Mouse (Mus musculus): ENCODE data around the gene Spryd4. TPM values are rescaled to one million over a fixed set of nuclear protein-coding genes. Genes with fewer than 3 reads are reported as not detected.
"Not testable (repeated sequence)": the region's sequence is repeated elsewhere in the genome, so short reads cannot be mapped to it uniquely, and the experiment has no call there.

The Spryd4 gene
- polyA plus RNA-seq, 1 experiment from 2014 or later = 24.1 TPM

- Histone ChIP-seq H3K9me3 (no peaks in the 10 kb centered on the region), H3K4me2 (replicated peaks) (no peak within 1 kb of the TSS; the same call in 1 of the 2 replicates), H3K4me1 (peaks cover 13% of the 10 kb centered on the region), H3K4me3 (no peak within 1 kb of the TSS), H3K27ac (replicated peaks) (no peak within 1 kb of the TSS), H3K27me3 (no peaks in the 10 kb centered on the region), H3K9ac (replicated peaks) (no peak within 1 kb of the TSS), H3K36me3 (no peaks in the 10 kb centered on the region)
- ATAC-seq (ENCODE audit: low FRiP score, low read depth) = no peak
- WGBS = 3% methylated on average over 6 of the region's 6 CpGs
These were observed 31.6 kb downstream of the Spryd4 start, which contains the start of gene Rbms2 for GRCm38 (mm10) chr10:128179989-128180388. TSS of gene Rbms2 (minus strand) at chr10:128180297.

GRCm38 (mm10) chr10:128177316-128177715 lies 34.3 kb downstream of the Spryd4 start:
- H3K4me3 ChIP-seq = no peak overlapping the region
- no peak overlapping the region for H3K4me2 ChIP-seq (replicated peaks)
- no peak for ATAC-seq (ENCODE audit: low FRiP score, low read depth)
- peaks cover 22% of the 10 kb centered on the region for H3K4me1 ChIP-seq
- 87% methylated on average over 4 of the region's 4 CpGs for WGBS
- no peak overlapping the region for H3K27ac ChIP-seq (replicated peaks)
- H3K9me3 ChIP-seq = no peaks in the 10 kb centered on the region
- H3K9ac ChIP-seq (replicated peaks) = no peak overlapping the region
- no peaks in the 10 kb centered on the region for H3K27me3 ChIP-seq
- H3K36me3 ChIP-seq = no peaks in the 10 kb centered on the region

DNA sequence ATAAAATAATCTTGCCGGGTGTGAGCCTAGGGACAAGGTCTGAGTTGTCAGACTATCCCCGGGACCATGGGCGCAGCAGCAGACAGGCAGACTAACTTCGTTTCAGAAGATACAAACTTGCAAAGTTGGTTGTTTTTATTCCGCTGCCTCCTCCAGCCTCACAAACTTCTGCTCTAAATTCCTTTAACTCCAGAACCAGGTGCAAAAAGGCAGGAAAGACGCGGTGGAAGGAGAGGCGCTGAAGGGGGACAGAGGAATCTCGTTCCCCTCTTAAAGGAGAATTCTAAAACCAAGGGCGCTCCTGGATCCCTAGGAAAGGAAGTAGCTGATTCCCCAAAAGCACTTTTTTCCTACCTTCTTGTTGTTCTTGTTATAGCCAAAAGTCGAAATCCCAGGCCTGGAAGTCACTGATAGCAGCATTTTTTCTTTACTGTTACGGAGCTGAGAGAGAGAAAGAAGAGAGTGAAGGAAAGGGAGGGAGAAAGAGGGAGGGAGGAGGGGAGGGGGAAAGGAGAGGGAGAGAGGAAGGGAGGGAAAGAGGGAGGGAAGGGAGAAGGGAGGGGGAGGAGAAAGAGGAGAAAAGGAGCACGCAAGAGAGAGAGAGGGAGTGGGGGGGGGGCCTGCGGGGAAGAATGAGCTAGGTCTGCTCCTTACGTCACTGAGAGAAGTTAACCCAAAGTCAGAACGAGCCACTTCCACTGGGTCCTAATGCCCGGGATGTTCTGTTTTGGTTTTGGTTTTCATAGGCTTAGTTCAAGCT lies 35.4 kb downstream of the Spryd4 start:
- WGBS = under 1% methylated on average over 17 of the region's 17 CpGs
- Histone ChIP-seq H3K9me3 (no peaks in the 10 kb centered on the region), H3K4me3 (peak overlapping the region; percentile 48), H3K27me3 (no peaks in the 10 kb centered on the region), H3K9ac (replicated peaks) (peak overlapping the region; percentile 65), H3K36me3 (no peaks in the 10 kb centered on the region), H3K4me1 (peaks cover 22% of the 10 kb centered on the region), H3K27ac (replicated peaks) (peak overlapping the region; percentile 16), H3K4me2 (replicated peaks) (peak overlapping the region; percentile 61)
- ATAC-seq (ENCODE audit: low FRiP score, low read depth) = peak; percentile 85; the same call in 1 of the 2 replicates

DNA sequence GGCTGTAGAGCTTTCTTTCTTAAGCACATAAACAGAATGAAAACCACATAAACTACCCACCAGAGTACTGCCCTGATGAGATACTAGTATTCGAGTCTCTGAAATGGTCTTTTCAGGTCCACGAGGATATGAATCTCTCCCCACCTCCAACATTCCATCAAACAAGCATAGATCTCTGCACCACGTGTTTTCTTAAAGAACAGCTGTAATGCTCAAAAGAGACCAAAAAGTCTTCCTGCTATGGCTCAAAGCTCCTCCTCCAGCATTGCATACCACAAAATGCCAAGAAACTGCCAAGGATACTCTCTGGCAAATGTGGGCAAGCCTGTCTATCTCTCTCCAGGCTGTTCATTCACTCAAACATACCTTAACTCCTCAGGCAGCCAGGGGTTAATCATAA lies 36.3 kb downstream of the Spryd4 start:
- Histone ChIP-seq H3K9me3 (no peaks in the 10 kb centered on the region), H3K4me1 (peaks cover 22% of the 10 kb centered on the region), H3K4me2 (replicated peaks) (peak overlapping the region; percentile 61), H3K27me3 (no peaks in the 10 kb centered on the region), H3K27ac (replicated peaks) (no peak overlapping the region), H3K4me3 (peak overlapping the region; percentile 48), H3K36me3 (no peaks in the 10 kb centered on the region), H3K9ac (replicated peaks) (peak overlapping the region; percentile 65)
- ATAC-seq (ENCODE audit: low FRiP score, low read depth) = no peak
- WGBS = 22% methylated on average over 3 of the region's 3 CpGs

DNA sequence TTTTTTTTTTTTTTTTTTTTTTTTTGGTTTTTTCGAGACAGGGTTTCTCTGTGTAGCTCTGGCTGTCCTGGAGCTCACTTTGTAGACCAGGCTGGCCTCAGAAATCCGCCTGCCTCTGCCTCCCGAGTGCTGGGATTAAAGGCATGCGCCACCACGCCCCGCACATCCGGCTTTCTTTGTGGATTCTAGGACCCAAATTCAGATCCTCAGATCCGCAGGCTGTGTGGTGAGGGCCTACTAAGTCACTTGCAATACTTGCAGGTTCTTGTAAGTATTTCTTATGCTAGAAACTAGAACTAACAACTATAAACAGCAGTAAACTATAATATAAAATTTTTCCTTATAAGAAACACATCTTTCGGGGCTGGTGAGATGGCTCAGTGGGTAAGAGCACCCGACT lies 40.3 kb downstream of the Spryd4 start:
- 97% methylated on average over 9 of the region's 10 CpGs for WGBS
- not testable (repeated sequence) for H3K36me3 ChIP-seq

DNA sequence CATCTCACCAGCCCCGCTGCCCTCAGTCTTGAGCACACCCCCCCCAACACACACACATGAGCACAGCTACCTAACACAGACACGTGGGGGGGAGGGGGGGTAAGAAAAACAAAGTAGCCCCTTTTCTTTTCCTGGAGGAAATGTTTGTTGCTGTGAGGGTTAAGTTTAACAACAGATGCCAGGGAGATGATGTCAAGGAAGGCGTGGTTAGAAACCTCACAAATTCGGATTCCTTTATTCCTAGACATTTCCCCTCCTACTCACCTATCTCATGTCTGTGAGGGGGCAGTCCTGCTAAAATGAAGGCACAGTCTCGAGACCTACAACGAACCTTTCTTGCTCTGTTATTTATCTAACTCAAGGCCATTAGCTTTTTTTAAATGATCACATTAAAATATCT lies 44.5 kb downstream of the Spryd4 start:
- H3K9me3 ChIP-seq = no peaks in the 10 kb centered on the region
- no peak for ATAC-seq (ENCODE audit: low FRiP score, low read depth)
- 76% methylated on average over 6 of the region's 6 CpGs for WGBS

More for the DNA sequence above, 40.3 kb downstream of the Spryd4 start:
- not testable (repeated sequence) for ATAC-seq (ENCODE audit: low FRiP score, low read depth); H3K4me3 ChIP-seq; H3K27ac ChIP-seq (replicated peaks); H3K27me3 ChIP-seq; H3K9ac ChIP-seq (replicated peaks); H3K9me3 ChIP-seq; H3K4me2 ChIP-seq (replicated peaks)
- H3K4me1 ChIP-seq = peaks cover 18% of the 10 kb centered on the region

GRCm38 (mm10) chr10:128165726-128166125 lies 45.9 kb downstream of the Spryd4 start:
- not testable (repeated sequence) for H3K27ac ChIP-seq (replicated peaks); ATAC-seq (ENCODE audit: low FRiP score, low read depth); H3K9me3 ChIP-seq; H3K4me1 ChIP-seq; H3K36me3 ChIP-seq; H3K9ac ChIP-seq (replicated peaks); H3K27me3 ChIP-seq; H3K4me3 ChIP-seq; H3K4me2 ChIP-seq (replicated peaks)
- 91% methylated on average over 3 of the region's 3 CpGs for WGBS

More for the DNA sequence above, 44.5 kb downstream of the Spryd4 start:
- H3K27ac ChIP-seq (replicated peaks) = no peak overlapping the region
- no peaks in the 10 kb centered on the region for H3K36me3 ChIP-seq
- no peaks in the 10 kb centered on the region for H3K4me1 ChIP-seq
- H3K27me3 ChIP-seq = no peaks in the 10 kb centered on the region
- no peak overlapping the region for H3K4me2 ChIP-seq (replicated peaks)
- no peak overlapping the region for H3K9ac ChIP-seq (replicated peaks)
- no peak overlapping the region for H3K4me3 ChIP-seq

Other genes starting within 250 kb of the Spryd4 start
- gene Hsd17b6, start 204.2 kb downstream of the Spryd4 start, polyA plus RNA-seq (2016; fragmentation: Nextera tagmentation; extraction: Ambion mirVana) = not detected in 2 replicates
- 72.6 and 76.9 TPM in 2 replicates for gene Prim1, start 196.6 kb downstream of the Spryd4 start, polyA plus RNA-seq (2016; fragmentation: Nextera tagmentation; extraction: Ambion mirVana)
- 716 and 742 TPM in 2 replicates for gene Naca, start 176.2 kb downstream of the Spryd4 start, polyA plus RNA-seq (2016; fragmentation: Nextera tagmentation; extraction: Ambion mirVana)
- 545 and 553 TPM in 2 replicates for gene Ptges3, start 152.9 kb downstream of the Spryd4 start, polyA plus RNA-seq (2016; fragmentation: Nextera tagmentation; extraction: Ambion mirVana)
- gene Atp5b, start 128.5 kb downstream of the Spryd4 start, polyA plus RNA-seq (2016; fragmentation: Nextera tagmentation; extraction: Ambion mirVana) = 1,976 and 1,998 TPM in 2 replicates
- 14.1 and 16.0 TPM in 2 replicates for gene Baz2a, start 120.2 kb downstream of the Spryd4 start, polyA plus RNA-seq (2016; fragmentation: Nextera tagmentation; extraction: Ambion mirVana)
- gene Rbms2, start 31.5 kb downstream of the Spryd4 start, polyA plus RNA-seq (2016; fragmentation: Nextera tagmentation; extraction: Ambion mirVana) = 19.6 and 21.6 TPM in 2 replicates
- gene Gls2, start 17.4 kb downstream of the Spryd4 start, polyA plus RNA-seq (2016; fragmentation: Nextera tagmentation; extraction: Ambion mirVana) = 0.71 and 0.91 TPM in 2 replicates
- 0.13 TPM in 1 of 2 replicates, not detected in the other for gene Mip, start 14.0 kb upstream of the Spryd4 start, polyA plus RNA-seq (2016; fragmentation: Nextera tagmentation; extraction: Ambion mirVana)
- gene Timeless, start 20.3 kb upstream of the Spryd4 start, polyA plus RNA-seq (2016; fragmentation: Nextera tagmentation; extraction: Ambion mirVana) = 54.9 and 58.4 TPM in 2 replicates
- gene Apon, start 42.3 kb upstream of the Spryd4 start, polyA plus RNA-seq (2016; fragmentation: Nextera tagmentation; extraction: Ambion mirVana) = 0.21 and 0.92 TPM in 2 replicates
- gene Apof, start 56.9 kb upstream of the Spryd4 start, polyA plus RNA-seq (2016; fragmentation: Nextera tagmentation; extraction: Ambion mirVana) = not detected in 2 replicates
- gene Stat2, start 58.8 kb upstream of the Spryd4 start, polyA plus RNA-seq (2016; fragmentation: Nextera tagmentation; extraction: Ambion mirVana) = 23.8 and 24.1 TPM in 2 replicates
- gene Il23a, start 86.9 kb upstream of the Spryd4 start, polyA plus RNA-seq (2016; fragmentation: Nextera tagmentation; extraction: Ambion mirVana) = not detected in 2 replicates
- gene Pan2, start 91.5 kb upstream of the Spryd4 start, polyA plus RNA-seq (2016; fragmentation: Nextera tagmentation; extraction: Ambion mirVana) = 39.8 and 41.7 TPM in 2 replicates
- 219 and 220 TPM in 2 replicates for gene Cnpy2, start 110.7 kb upstream of the Spryd4 start, polyA plus RNA-seq (2016; fragmentation: Nextera tagmentation; extraction: Ambion mirVana)
- gene Cs, start 125.9 kb upstream of the Spryd4 start, polyA plus RNA-seq (2016; fragmentation: Nextera tagmentation; extraction: Ambion mirVana) = 205 and 209 TPM in 2 replicates
- 28.6 and 33.6 TPM in 2 replicates for gene Coq10a, start 157.2 kb upstream of the Spryd4 start, polyA plus RNA-seq (2016; fragmentation: Nextera tagmentation; extraction: Ambion mirVana)
- gene Ankrd52, start 165.3 kb upstream of the Spryd4 start, polyA plus RNA-seq (2016; fragmentation: Nextera tagmentation; extraction: Ambion mirVana) = 12.9 and 13.5 TPM in 2 replicates
- not detected in 2 replicates for gene Slc39a5, start 189.4 kb upstream of the Spryd4 start, polyA plus RNA-seq (2016; fragmentation: Nextera tagmentation; extraction: Ambion mirVana)
- 127 and 147 TPM in 2 replicates for gene Nabp2, start 199.7 kb upstream of the Spryd4 start, polyA plus RNA-seq (2016; fragmentation: Nextera tagmentation; extraction: Ambion mirVana)
- 57.6 and 60.7 TPM in 2 replicates for gene Rnf41, start 199.8 kb upstream of the Spryd4 start, polyA plus RNA-seq (2016; fragmentation: Nextera tagmentation; extraction: Ambion mirVana)
- 188 and 202 TPM in 2 replicates for gene Smarcc2, start 247.4 kb upstream of the Spryd4 start, polyA plus RNA-seq (2016; fragmentation: Nextera tagmentation; extraction: Ambion mirVana)

Measured in midbrain, embryonic 12.5 days (tissue).